Mouse (Mus musculus): ENCODE measurements around the gene Adgrv1. TPM values are rescaled to one million over a fixed set of nuclear protein-coding genes. Genes with fewer than 3 reads are reported as not detected.
A peak's percentile ranks its signal among the peaks of the same experiment; 100 is the strongest.
"Not testable (repeated sequence)": the region's sequence is repeated elsewhere in the genome, so short reads cannot be mapped to it uniquely, and the experiment has no call there.

Adgrv1 gene
- total and polyA plus RNA-seq, 2 experiments from 2014 or later = 4.2 to 7.8 TPM

DNA sequence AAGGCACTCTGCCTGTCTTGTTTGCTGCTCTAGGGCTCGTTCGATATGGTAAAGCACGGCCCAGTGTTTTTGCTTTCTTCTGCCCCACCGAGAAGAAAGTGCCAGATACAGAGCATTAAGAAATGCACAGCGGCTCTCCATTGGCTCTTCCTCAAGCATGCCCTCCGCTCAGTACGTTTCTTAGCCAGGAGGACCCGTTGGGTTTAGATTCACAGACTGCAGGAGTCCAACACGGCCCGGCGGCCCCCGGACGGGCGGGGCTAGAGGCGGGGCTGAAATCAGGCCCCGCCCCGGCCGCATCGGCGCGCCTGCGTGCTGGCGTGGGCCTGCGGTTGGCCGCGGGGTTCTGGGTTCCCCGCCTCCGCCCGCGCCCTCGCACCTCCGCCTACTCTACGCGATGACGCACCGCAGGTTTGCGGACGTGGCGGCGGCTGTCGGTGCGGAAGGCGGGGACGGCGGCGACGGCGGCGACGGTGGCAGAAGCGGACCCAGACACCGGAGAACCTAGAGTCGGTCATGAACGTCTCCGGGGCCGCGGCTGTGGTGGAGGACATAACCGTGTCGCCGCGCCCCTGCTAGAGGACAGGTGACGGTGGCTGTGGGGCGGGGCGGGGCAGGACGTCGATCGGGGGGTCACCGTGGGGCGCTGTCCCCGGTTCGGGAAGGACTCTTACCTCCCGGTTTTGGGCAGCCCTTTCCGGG, 24.5 kb upstream of the Adgrv1 start, which contains the start of gene Lysmd3:
Lysmd3 (plus strand) TSS at position 313 of the 702 bp plus-strand sequence.
- DNase-seq (ENCODE audit: low spot score) (peak; percentile 96), ATAC-seq (peak; percentile 100)
- H3K9ac ChIP-seq (replicated peaks; ENCODE audit: low read length) = peak within 1 kb of the TSS; percentile 85
- H3K27ac ChIP-seq = peak within 1 kb of the TSS; percentile 91
- peak within 1 kb of the TSS; percentile 89 for H3K4me2 ChIP-seq (ENCODE audit: low read depth, low read length)
- no peaks in the 10 kb centered on the region for H3K36me3 ChIP-seq (ENCODE audit: insufficient read depth, low read length)
- no peak for TF ChIP-seq CTCF (IDR thresholded peaks at IDR 0.05; ENCODE audit: low read depth)
- H3K27me3 ChIP-seq (ENCODE audit: insufficient read depth, low read length) = no peaks in the 10 kb centered on the region
- H3K9me3 ChIP-seq (ENCODE audit: low read length) = no peaks in the 10 kb centered on the region
- H3K4me3 ChIP-seq (ENCODE audit: low read length) = peak within 1 kb of the TSS; percentile 91
- no peaks in the 10 kb centered on the region; the same call in 1 of the 2 replicates for H3K4me1 ChIP-seq (ENCODE audit: insufficient read depth, low read length)
- under 1% methylated on average over 72 of the region's 73 CpGs for WGBS

GRCm38 (mm10) chr13:81657008-81657350, 24.0 kb upstream of the Adgrv1 start:
- H3K4me1 ChIP-seq (ENCODE audit: insufficient read depth, low read length) = no peaks in the 10 kb centered on the region; the same call in 1 of the 2 replicates
- no peaks in the 10 kb centered on the region for H3K27me3 ChIP-seq (ENCODE audit: insufficient read depth, low read length)
- H3K4me3 ChIP-seq (ENCODE audit: low read length) = peak overlapping the region; percentile 91
- no peak for TF ChIP-seq CTCF (IDR thresholded peaks at IDR 0.05; ENCODE audit: low read depth)
- DNase-seq (ENCODE audit: low spot score) = no peak
- no peaks in the 10 kb centered on the region for H3K9me3 ChIP-seq (ENCODE audit: low read length)
- H3K9ac ChIP-seq (replicated peaks; ENCODE audit: low read length) = peak overlapping the region; percentile 85
- ATAC-seq = no peak
- peak overlapping the region; percentile 89 for H3K4me2 ChIP-seq (ENCODE audit: low read depth, low read length)
- 5% methylated on average over 5 of the region's 5 CpGs for WGBS
- peak overlapping the region; percentile 91 for H3K27ac ChIP-seq
- no peaks in the 10 kb centered on the region for H3K36me3 ChIP-seq (ENCODE audit: insufficient read depth, low read length)

DNA sequence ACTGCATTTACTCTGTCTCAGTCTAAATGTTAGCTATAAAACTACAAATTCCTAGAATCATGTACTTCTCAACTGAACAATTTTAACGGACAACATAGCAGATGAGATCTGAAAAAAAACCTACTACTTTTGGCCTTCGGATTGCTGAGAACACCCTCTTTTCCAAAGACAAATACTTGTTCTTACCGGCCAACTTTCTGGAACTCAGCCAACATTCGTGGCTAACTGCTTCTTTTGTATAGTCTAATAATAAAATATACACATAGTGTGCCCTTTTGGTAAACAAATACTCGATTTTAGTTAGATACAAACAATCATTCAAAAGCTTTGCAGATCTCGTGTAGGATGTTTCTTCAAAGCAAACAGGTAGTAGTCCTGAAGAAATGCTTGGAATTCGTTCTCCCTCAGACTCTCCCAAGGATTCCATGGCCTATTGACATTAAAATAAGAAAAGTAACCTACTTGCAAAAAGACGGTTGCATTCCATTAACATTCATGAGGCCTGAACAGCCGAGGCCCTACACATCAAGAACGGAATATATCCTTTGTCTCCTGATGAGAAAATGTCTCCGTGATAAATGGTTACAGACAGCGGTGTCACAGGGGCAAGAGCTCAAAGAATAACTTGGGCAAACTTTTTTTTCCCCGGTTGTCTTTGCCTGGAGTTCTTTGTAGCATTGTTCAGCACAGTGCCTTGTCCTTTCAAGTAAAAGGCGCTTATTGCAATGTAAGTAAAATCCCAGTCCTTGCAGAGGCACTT, 23.3 kb upstream of the Adgrv1 start:
- Histone ChIP-seq H3K4me3 (ENCODE audit: low read length) (peak overlapping the region; percentile 91), H3K27me3 (ENCODE audit: insufficient read depth, low read length) (no peaks in the 10 kb centered on the region), H3K9ac (replicated peaks; ENCODE audit: low read length) (no peak overlapping the region), H3K4me2 (ENCODE audit: low read depth, low read length) (peak overlapping the region; percentile 89), H3K4me1 (ENCODE audit: insufficient read depth, low read length) (no peaks in the 10 kb centered on the region; the same call in 1 of the 2 replicates), H3K36me3 (ENCODE audit: insufficient read depth, low read length) (no peaks in the 10 kb centered on the region), H3K27ac (peak overlapping the region; percentile 91; the same call in 1 of the 2 replicates), H3K9me3 (ENCODE audit: low read length) (no peaks in the 10 kb centered on the region)
- 9% methylated on average over 14 of the region's 14 CpGs for WGBS
- peak; percentile 42 for DNase-seq (ENCODE audit: low spot score)
- TF ChIP-seq CTCF (IDR thresholded peaks at IDR 0.05; ENCODE audit: low read depth) = no peak
- ATAC-seq = no peak

DNA sequence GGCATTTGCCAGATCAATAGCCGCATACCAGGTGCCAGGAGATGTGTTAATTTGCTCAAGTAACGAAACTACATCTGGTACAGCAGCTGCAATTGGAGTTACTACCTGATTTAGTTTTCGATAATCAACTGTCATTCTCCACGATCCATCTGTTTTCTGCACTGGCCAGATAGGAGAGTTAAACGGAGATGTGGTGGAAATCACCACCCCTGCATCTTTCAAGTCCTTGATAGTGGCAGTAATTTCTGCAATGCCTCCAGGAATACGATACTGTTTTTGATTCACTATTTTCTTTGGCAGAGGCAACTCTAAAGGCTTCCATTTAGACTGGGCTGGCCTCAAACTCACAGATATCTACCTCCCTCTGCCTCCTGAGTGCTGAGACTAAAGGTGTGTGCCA, 17.4 kb upstream of the Adgrv1 start:
- ATAC-seq; H3K9ac ChIP-seq (replicated peaks; ENCODE audit: low read length); H3K4me3 ChIP-seq (ENCODE audit: low read length); DNase-seq (ENCODE audit: low spot score); H3K27ac ChIP-seq; H3K27me3 ChIP-seq (ENCODE audit: insufficient read depth, low read length); H3K4me2 ChIP-seq (ENCODE audit: low read depth, low read length); H3K4me1 ChIP-seq (ENCODE audit: insufficient read depth, low read length); H3K36me3 ChIP-seq (ENCODE audit: insufficient read depth, low read length); H3K9me3 ChIP-seq (ENCODE audit: low read length): not testable (repeated sequence)
- WGBS = 76% methylated on average over 4 of the region's 6 CpGs

GRCm38 (mm10) chr13:81646348-81646747, 13.4 kb upstream of the Adgrv1 start:
- DNase-seq (ENCODE audit: low spot score) = no peak
- Histone ChIP-seq H3K36me3 (ENCODE audit: insufficient read depth, low read length) (no peaks in the 10 kb centered on the region), H3K4me2 (ENCODE audit: low read depth, low read length) (no peak overlapping the region), H3K9me3 (ENCODE audit: low read length) (no peaks in the 10 kb centered on the region), H3K9ac (replicated peaks; ENCODE audit: low read length) (no peak overlapping the region), H3K4me3 (ENCODE audit: low read length) (no peak overlapping the region), H3K27ac (no peak overlapping the region), H3K4me1 (ENCODE audit: insufficient read depth, low read length) (no peaks in the 10 kb centered on the region), H3K27me3 (ENCODE audit: insufficient read depth, low read length) (no peaks in the 10 kb centered on the region)
- WGBS = 84% methylated on average over 6 of the region's 6 CpGs
- ATAC-seq = no peak
- TF ChIP-seq CTCF (IDR thresholded peaks at IDR 0.05; ENCODE audit: low read depth) = no peak

- Histone ChIP-seq H3K4me2 (ENCODE audit: low read depth, low read length) (no peak overlapping the region), H3K4me1 (ENCODE audit: insufficient read depth, low read length) (no peaks in the 10 kb centered on the region), H3K9ac (replicated peaks; ENCODE audit: low read length) (no peak overlapping the region), H3K9me3 (ENCODE audit: low read length) (no peaks in the 10 kb centered on the region), H3K27ac (no peak overlapping the region), H3K27me3 (ENCODE audit: insufficient read depth, low read length) (no peaks in the 10 kb centered on the region), H3K36me3 (ENCODE audit: insufficient read depth, low read length) (no peaks in the 10 kb centered on the region), H3K4me3 (ENCODE audit: low read length) (no peak overlapping the region)
- DNase-seq (ENCODE audit: low spot score) (no peak), ATAC-seq (no peak)
- 90% methylated on average over 11 of the region's 11 CpGs for whole genome bisulfite sequencing
- no peak for TF ChIP-seq CTCF (IDR thresholded peaks at IDR 0.05; ENCODE audit: low read depth)
These were observed 11.2 kb upstream of the Adgrv1 start for GRCm38 (mm10) chr13:81644047-81644565.

All from hindbrain, postnatal 0 days (tissue).